Mouse (Mus musculus) neural tube, embryonic 12.5 days (tissue): Measurements from ENCODE around the gene Arhgef28. TPM values are rescaled to one million over a fixed set of nuclear protein-coding genes. Genes with fewer than 3 reads are reported as not detected.
A peak's percentile ranks its signal among the peaks of the same experiment; 100 is the strongest.

Experiments used
- ATAC-seq: fragments of 200-750 bp; cut with Nextera tagmentation; 2 replicates; pipeline ENCODE4 v1.8.0; 2017; ENCODE audit warnings: low read depth, mild to moderate bottlenecking, moderate TSS enrichment, moderate library complexity; ENCODE audit not compliant: low FRiP score
- H3K27ac ChIP-seq: fragments of 300-500 bp; sonication (generic); 2 replicates; pipeline ENCODE4 v1.5.1; 2016
- H3K27me3 ChIP-seq: fragments of 300-500 bp; sonication (generic); replicated peaks from 2 replicates; pipeline ENCODE4 v1.6.1; 2016; ENCODE audit warnings: mild to moderate bottlenecking
- H3K36me3 ChIP-seq: fragments of 300-500 bp; sonication (generic); 2 replicates; pipeline ENCODE4 v1.6.1; 2016; ENCODE audit warnings: mild to moderate bottlenecking
- H3K4me1 ChIP-seq: fragments of 300-500 bp; sonication (generic); 2 replicates; pipeline ENCODE4 v1.6.1; 2016
- H3K4me2 ChIP-seq: fragments of 300-500 bp; sonication (generic); replicated peaks from 2 replicates; pipeline ENCODE4 v1.6.1; 2016; ENCODE audit warnings: mild to moderate bottlenecking
- H3K4me3 ChIP-seq: fragments of 300-500 bp; sonication (generic); 2 replicates; pipeline ENCODE4 v1.5.1; 2016
- H3K9ac ChIP-seq: fragments of 300-500 bp; sonication (generic); 2 replicates; pipeline ENCODE4 v1.6.1; 2016; ENCODE audit warnings: mild to moderate bottlenecking
- H3K9me3 ChIP-seq: fragments of 300-500 bp; sonication (generic); 2 replicates; pipeline ENCODE4 v1.6.1; 2016; ENCODE audit warnings: mild to moderate bottlenecking
- WGBS: fragments of 180-500 bp; shearing (Covaris S2); methylation state at CpG from one replicate; pipeline ENCODE4 v1.1.7; 2016; 5-methylcytosine and 5-hydroxymethylcytosine counted together
- polyA plus RNA-seq: library from polyadenylated mRNA; unstranded; fragments of >200 nt; fragmentation: Nextera tagmentation; extraction: Ambion mirVana; gene quantifications from 2 replicates; pipeline ENCODE4 v1.2.1, GENCODE M21; 2016

The Arhgef28 gene
- polyA plus RNA-seq, 1 experiment from 2014 or later: 11.7 TPM

- Histone ChIP-seq H3K4me2 (no peak overlapping the region), H3K9ac (no peak overlapping the region), H3K27me3 (no peaks in the 10 kb centered on the region), H3K9me3 (no peaks in the 10 kb centered on the region), H3K36me3 (no peaks in the 10 kb centered on the region), H3K27ac (no peak overlapping the region; the same call in 1 of the 2 replicates), H3K4me1 (peaks cover 13% of the 10 kb centered on the region), H3K4me3 (no peak overlapping the region)
- peak; percentile 48; the same call in 1 of the 2 replicates for ATAC-seq
- WGBS: 60% methylated on average over 14 of the region's 14 CpGs
These were observed 306.4 kb downstream of the Arhgef28 start for GRCm38 (mm10) chr13:97899604-97900379.

- H3K4me3 ChIP-seq: no peak overlapping the region
- WGBS: 67% methylated on average over 2 of the region's 2 CpGs
- H3K9me3 ChIP-seq: no peaks in the 10 kb centered on the region
- no peaks in the 10 kb centered on the region for H3K27me3 ChIP-seq
- no peak for ATAC-seq
- peaks cover 13% of the 10 kb centered on the region for H3K4me1 ChIP-seq
- H3K36me3 ChIP-seq: no peaks in the 10 kb centered on the region
- H3K9ac ChIP-seq: no peak overlapping the region
- no peak overlapping the region for H3K27ac ChIP-seq
- H3K4me2 ChIP-seq: no peak overlapping the region
These were observed 307.6 kb downstream of the Arhgef28 start for GRCm38 (mm10) chr13:97898590-97898989.

GRCm38 (mm10) chr13:97893031-97893825, 313.0 kb downstream of the Arhgef28 start:
- 0 out of 2 replicates have a peak overlapping the region, but pooled peaks have one; percentile 53 for H3K27ac ChIP-seq
- ATAC-seq: peak; percentile 19; the same call in 1 of the 2 replicates
- H3K9me3 ChIP-seq: no peaks in the 10 kb centered on the region
- H3K4me2 ChIP-seq: 0 out of 2 replicates have a peak overlapping the region, but pooled peaks have one; percentile 16
- 44% methylated on average over 10 of the region's 10 CpGs for WGBS
- no peaks in the 10 kb centered on the region for H3K36me3 ChIP-seq
- no peak overlapping the region for H3K4me3 ChIP-seq
- no peak overlapping the region for H3K9ac ChIP-seq
- H3K27me3 ChIP-seq: no peaks in the 10 kb centered on the region
- peaks cover 13% of the 10 kb centered on the region for H3K4me1 ChIP-seq

- Histone ChIP-seq H3K27me3 (no peaks in the 10 kb centered on the region), H3K27ac (0 out of 2 replicates have a peak overlapping the region, but pooled peaks have one; percentile 7), H3K4me2 (no peak overlapping the region), H3K4me3 (no peak overlapping the region), H3K4me1 (peaks cover 22% of the 10 kb centered on the region), H3K36me3 (no peaks in the 10 kb centered on the region), H3K9ac (no peak overlapping the region), H3K9me3 (no peaks in the 10 kb centered on the region)
- WGBS: 38% methylated on average over 15 of the region's 15 CpGs
- peak; percentile 84 for ATAC-seq
These were observed 314.0 kb downstream of the Arhgef28 start for GRCm38 (mm10) chr13:97892089-97892884.

- no peak overlapping the region for H3K4me3 ChIP-seq
- H3K36me3 ChIP-seq: no peaks in the 10 kb centered on the region
- no peak overlapping the region for H3K9ac ChIP-seq
- peaks cover 20% of the 10 kb centered on the region for H3K4me1 ChIP-seq
- H3K9me3 ChIP-seq: no peaks in the 10 kb centered on the region
- no peak for ATAC-seq
- WGBS: 71% methylated on average over 6 of the region's 6 CpGs
- H3K27ac ChIP-seq: no peak overlapping the region
- no peak overlapping the region for H3K4me2 ChIP-seq
- no peaks in the 10 kb centered on the region for H3K27me3 ChIP-seq
These were observed 318.2 kb downstream of the Arhgef28 start for GRCm38 (mm10) chr13:97888046-97888445.

GRCm38 (mm10) chr13:97887558-97887957, 318.7 kb downstream of the Arhgef28 start:
- Histone ChIP-seq H3K36me3 (no peaks in the 10 kb centered on the region), H3K27me3 (no peaks in the 10 kb centered on the region), H3K9me3 (no peaks in the 10 kb centered on the region), H3K9ac (no peak overlapping the region), H3K27ac (no peak overlapping the region), H3K4me2 (no peak overlapping the region), H3K4me3 (no peak overlapping the region), H3K4me1 (peaks cover 16% of the 10 kb centered on the region)
- no peak for ATAC-seq
- 46% methylated on average over 7 of the region's 7 CpGs for WGBS

GRCm38 (mm10) chr13:97883629-97884028, 322.6 kb downstream of the Arhgef28 start:
- no peak overlapping the region for H3K4me3 ChIP-seq
- H3K9ac ChIP-seq: no peak overlapping the region
- no peaks in the 10 kb centered on the region for H3K36me3 ChIP-seq
- peaks cover 11% of the 10 kb centered on the region for H3K4me1 ChIP-seq
- WGBS: 91% methylated on average over 10 of the region's 10 CpGs
- no peak overlapping the region for H3K27ac ChIP-seq
- no peak for ATAC-seq
- no peak overlapping the region for H3K4me2 ChIP-seq
- no peaks in the 10 kb centered on the region for H3K27me3 ChIP-seq
- no peaks in the 10 kb centered on the region for H3K9me3 ChIP-seq

GRCm38 (mm10) chr13:97876450-97876849, 329.8 kb downstream of the Arhgef28 start:
- 74% methylated on average over 4 of the region's 4 CpGs for WGBS
- no peak for ATAC-seq
- no peak overlapping the region for H3K4me2 ChIP-seq

GRCm38 (mm10) chr13:97876031-97876430, 330.2 kb downstream of the Arhgef28 start:
- Histone ChIP-seq H3K36me3 (no peaks in the 10 kb centered on the region), H3K4me1 (no peaks in the 10 kb centered on the region), H3K9me3 (no peaks in the 10 kb centered on the region), H3K27me3 (no peaks in the 10 kb centered on the region), H3K9ac (no peak overlapping the region), H3K4me3 (no peak overlapping the region), H3K27ac (no peak overlapping the region), H3K4me2 (no peak overlapping the region)
- 86% methylated on average over 6 of the region's 6 CpGs for WGBS
- no peak for ATAC-seq

More at GRCm38 (mm10) chr13:97876450-97876849, 329.8 kb downstream of the Arhgef28 start:
- H3K36me3 ChIP-seq: no peaks in the 10 kb centered on the region
- no peaks in the 10 kb centered on the region for H3K9me3 ChIP-seq
- no peak overlapping the region for H3K27ac ChIP-seq
- no peaks in the 10 kb centered on the region for H3K27me3 ChIP-seq
- no peak overlapping the region for H3K4me3 ChIP-seq
- H3K4me1 ChIP-seq: no peaks in the 10 kb centered on the region
- H3K9ac ChIP-seq: no peak overlapping the region

- Histone ChIP-seq H3K27ac (no peak overlapping the region), H3K4me1 (peaks cover 20% of the 10 kb centered on the region), H3K27me3 (no peaks in the 10 kb centered on the region), H3K9me3 (no peaks in the 10 kb centered on the region), H3K36me3 (no peaks in the 10 kb centered on the region), H3K4me2 (no peak overlapping the region), H3K9ac (no peak overlapping the region), H3K4me3 (no peak overlapping the region)
- WGBS: 65% methylated on average over 12 of the region's 12 CpGs
- ATAC-seq: no peak
These were observed 336.8 kb downstream of the Arhgef28 start for GRCm38 (mm10) chr13:97869428-97869827.

GRCm38 (mm10) chr13:97867322-97867962, 338.8 kb downstream of the Arhgef28 start:
- Histone ChIP-seq H3K4me2 (0 out of 2 replicates have a peak overlapping the region, but pooled peaks have one; percentile 21), H3K36me3 (no peaks in the 10 kb centered on the region), H3K9me3 (no peaks in the 10 kb centered on the region), H3K27ac (no peak overlapping the region; the same call in 1 of the 2 replicates), H3K4me3 (no peak overlapping the region), H3K27me3 (no peaks in the 10 kb centered on the region), H3K9ac (no peak overlapping the region), H3K4me1 (peaks cover 20% of the 10 kb centered on the region)
- no peak for ATAC-seq
- 37% methylated on average over 13 of the region's 13 CpGs for WGBS
